Mouse (Mus musculus): ENCODE data around the gene Acbd5. TPM values are rescaled to one million over a fixed set of nuclear protein-coding genes. Genes with fewer than 3 reads are reported as not detected.

Gene Acbd5
- polyA plus RNA-seq, 1 experiment from 2014 or later = 32.9 TPM

DNA sequence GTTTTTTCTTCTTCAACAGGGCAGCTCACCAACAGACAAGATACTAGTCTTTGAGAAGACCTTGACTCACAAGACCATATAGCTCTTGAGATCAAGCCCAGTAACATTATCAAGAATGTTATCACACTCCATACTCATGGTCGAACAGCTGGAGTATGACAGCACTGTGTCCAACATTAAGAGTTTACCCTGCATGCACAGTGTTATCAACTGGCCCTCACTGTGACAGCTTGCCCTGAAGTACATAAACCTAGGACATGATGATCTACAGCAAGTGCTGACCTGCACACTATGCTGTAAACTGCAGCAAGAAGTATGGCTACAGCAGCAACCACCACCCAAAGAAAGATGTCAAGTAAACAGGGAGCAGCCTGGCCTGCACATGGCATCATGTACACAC, 41.6 kb upstream of the Acbd5 start:
- Histone ChIP-seq H3K9me3 (ENCODE audit: control insufficient read depth, low read length) (no peaks in the 10 kb centered on the region), H3K4me1 (replicated peaks; ENCODE audit: control insufficient read depth, insufficient read depth) (no peaks in the 10 kb centered on the region), H3K9ac (ENCODE audit: low read length) (no peak overlapping the region), H3K4me3 (ENCODE audit: low read depth, low read length) (no peak overlapping the region), H3K36me3 (ENCODE audit: control insufficient read depth, insufficient read depth, low read length) (no peaks in the 10 kb centered on the region), H3K27me3 (ENCODE audit: control insufficient read depth, insufficient read depth, low read length) (no peaks in the 10 kb centered on the region), H3K27ac (replicated peaks) (no peak overlapping the region), H3K4me2 (replicated peaks; ENCODE audit: low read depth) (no peak overlapping the region)
- no peak for DNase-seq (ENCODE audit: low spot score)
- WGBS = 91% methylated on average over 1 of the region's 1 CpGs
- no peak for TF ChIP-seq CTCF (IDR thresholded peaks at IDR 0.05; ENCODE audit: low read depth)
- no peak for TF ChIP-seq EP300 (optimal IDR thresholded peaks at IDR 0.05)
- ATAC-seq (ENCODE audit: low FRiP score, low TSS enrichment) = no peak

DNA sequence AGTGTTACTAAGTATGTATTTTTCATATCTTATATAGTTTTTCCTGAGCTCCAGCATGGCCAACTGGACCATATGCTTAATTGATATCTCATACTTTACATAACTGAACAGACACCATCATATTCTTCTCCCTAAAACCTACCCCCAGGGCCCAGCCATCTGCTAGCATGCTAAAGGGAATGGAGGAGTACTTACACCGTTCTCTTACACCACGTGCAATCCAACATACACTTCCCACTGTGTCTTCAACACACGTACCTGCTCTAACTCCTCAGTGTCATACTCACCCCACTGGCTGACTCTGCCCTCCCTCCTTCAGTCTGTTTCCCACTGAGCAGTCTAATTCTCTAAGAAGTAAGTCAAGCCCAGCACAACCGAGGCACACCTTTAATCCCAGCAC, 39.1 kb upstream of the Acbd5 start:
- no peak overlapping the region for H3K27ac ChIP-seq (replicated peaks)
- H3K27me3 ChIP-seq (ENCODE audit: control insufficient read depth, insufficient read depth, low read length) = no peaks in the 10 kb centered on the region
- no peak overlapping the region for H3K4me2 ChIP-seq (replicated peaks; ENCODE audit: low read depth)
- 88% methylated on average over 4 of the region's 4 CpGs for WGBS
- TF ChIP-seq CTCF (IDR thresholded peaks at IDR 0.05; ENCODE audit: low read depth) = no peak
- no peak for TF ChIP-seq EP300 (optimal IDR thresholded peaks at IDR 0.05)
- no peaks in the 10 kb centered on the region for H3K4me1 ChIP-seq (replicated peaks; ENCODE audit: control insufficient read depth, insufficient read depth)
- no peaks in the 10 kb centered on the region for H3K9me3 ChIP-seq (ENCODE audit: control insufficient read depth, low read length)
- ATAC-seq (ENCODE audit: low FRiP score, low TSS enrichment) (no peak), DNase-seq (ENCODE audit: low spot score) (no peak)
- H3K9ac ChIP-seq (ENCODE audit: low read length) = no peak overlapping the region
- H3K4me3 ChIP-seq (ENCODE audit: low read depth, low read length) = no peak overlapping the region
- H3K36me3 ChIP-seq (ENCODE audit: control insufficient read depth, insufficient read depth, low read length) = no peaks in the 10 kb centered on the region

- Histone ChIP-seq H3K9me3 (ENCODE audit: control insufficient read depth, low read length) (no peaks in the 10 kb centered on the region), H3K36me3 (ENCODE audit: control insufficient read depth, insufficient read depth, low read length) (no peaks in the 10 kb centered on the region), H3K27me3 (ENCODE audit: control insufficient read depth, insufficient read depth, low read length) (no peaks in the 10 kb centered on the region), H3K4me1 (replicated peaks; ENCODE audit: control insufficient read depth, insufficient read depth) (0 out of 2 replicates have a peak, but pooled peaks cover 3% of the 10 kb centered on the region), H3K9ac (ENCODE audit: low read length) (no peak overlapping the region), H3K27ac (replicated peaks) (no peak overlapping the region), H3K4me3 (ENCODE audit: low read depth, low read length) (no peak overlapping the region), H3K4me2 (replicated peaks; ENCODE audit: low read depth) (no peak overlapping the region)
- no peak for TF ChIP-seq CTCF (IDR thresholded peaks at IDR 0.05; ENCODE audit: low read depth)
- TF ChIP-seq EP300 (optimal IDR thresholded peaks at IDR 0.05) = no peak
- ATAC-seq (ENCODE audit: low FRiP score, low TSS enrichment) (no peak), DNase-seq (ENCODE audit: low spot score) (no peak)
- WGBS = 93% methylated on average over 4 of the region's 4 CpGs
Observed at GRCm38 (mm10) chr2:23030631-23031030, 37.3 kb upstream of the Acbd5 start.

DNA sequence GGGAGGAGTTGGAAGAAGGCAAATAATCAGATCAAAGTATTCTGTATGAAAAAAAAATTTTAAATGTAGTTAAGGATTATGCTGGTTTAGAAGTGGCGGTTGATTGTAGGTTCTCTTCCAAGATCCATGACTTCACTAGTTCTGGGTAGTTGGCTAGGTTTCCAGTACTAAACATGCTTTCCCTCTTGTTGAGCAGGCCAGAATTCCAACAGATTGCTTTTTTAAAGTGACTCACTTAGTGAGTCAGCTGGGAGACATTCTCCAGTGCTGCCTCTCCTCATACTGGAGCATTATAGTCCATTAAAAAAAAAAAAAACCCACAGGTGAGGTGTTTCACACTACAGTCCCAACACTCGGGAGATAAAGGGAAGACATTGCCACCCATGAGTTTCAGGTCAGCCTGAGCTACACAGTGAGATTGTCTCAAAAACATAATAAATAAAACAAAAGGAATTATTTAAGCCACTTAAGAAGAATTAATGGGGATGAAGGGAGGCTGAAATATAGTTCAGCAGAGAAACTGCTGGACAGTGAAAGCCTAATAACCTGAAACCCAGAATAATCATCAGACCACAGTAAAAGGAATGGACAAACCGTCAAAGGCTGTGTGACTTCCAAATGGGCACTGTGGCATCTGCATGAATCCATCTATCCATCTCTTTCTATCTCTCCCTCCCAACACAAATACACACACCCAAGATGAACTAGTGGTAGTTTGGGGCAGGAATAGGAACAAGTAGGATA, 33.1 kb upstream of the Acbd5 start:
- Histone ChIP-seq H3K27ac (replicated peaks) (peak overlapping the region; percentile 76), H3K4me3 (ENCODE audit: low read depth, low read length) (no peak overlapping the region), H3K36me3 (ENCODE audit: control insufficient read depth, insufficient read depth, low read length) (no peaks in the 10 kb centered on the region), H3K9ac (ENCODE audit: low read length) (no peak overlapping the region), H3K9me3 (ENCODE audit: control insufficient read depth, low read length) (no peaks in the 10 kb centered on the region), H3K27me3 (ENCODE audit: control insufficient read depth, insufficient read depth, low read length) (no peaks in the 10 kb centered on the region), H3K4me1 (replicated peaks; ENCODE audit: control insufficient read depth, insufficient read depth) (peaks cover 6% of the 10 kb centered on the region; the same call in 1 of the 2 replicates), H3K4me2 (replicated peaks; ENCODE audit: low read depth) (no peak overlapping the region)
- DNase-seq (ENCODE audit: low spot score) (no peak), ATAC-seq (ENCODE audit: low FRiP score, low TSS enrichment) (peak; percentile 41)
- 46% methylated on average over 3 of the region's 3 CpGs for WGBS
- no peak for TF ChIP-seq EP300 (optimal IDR thresholded peaks at IDR 0.05)
- TF ChIP-seq CTCF (IDR thresholded peaks at IDR 0.05; ENCODE audit: low read depth) = no peak

DNA sequence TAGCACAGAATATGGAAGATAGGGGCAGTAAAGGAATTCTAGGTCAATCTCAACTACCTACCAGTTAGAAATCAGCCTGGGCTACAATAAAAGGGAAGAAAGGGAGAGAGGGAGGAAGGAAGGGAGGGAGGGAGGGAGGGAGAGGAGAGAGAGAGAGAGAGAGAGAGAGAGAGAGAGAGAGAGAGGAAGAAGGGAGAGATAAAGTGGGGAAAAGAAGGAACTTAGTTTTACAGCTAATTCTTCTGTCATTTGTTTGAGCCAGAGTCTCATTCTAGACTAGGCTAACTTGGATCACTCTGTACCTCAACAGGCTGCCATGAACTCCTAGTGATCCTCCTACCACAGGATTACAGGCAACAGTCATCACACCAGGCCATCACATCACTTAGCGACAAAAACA, 32.5 kb upstream of the Acbd5 start:
- Histone ChIP-seq H3K4me1 (replicated peaks; ENCODE audit: control insufficient read depth, insufficient read depth) (peaks cover 6% of the 10 kb centered on the region; the same call in 1 of the 2 replicates), H3K36me3 (ENCODE audit: control insufficient read depth, insufficient read depth, low read length) (no peaks in the 10 kb centered on the region), H3K9me3 (ENCODE audit: control insufficient read depth, low read length) (no peaks in the 10 kb centered on the region), H3K27ac (replicated peaks) (peak overlapping the region; percentile 76; the same call in 1 of the 2 replicates), H3K4me2 (replicated peaks; ENCODE audit: low read depth) (no peak overlapping the region), H3K27me3 (ENCODE audit: control insufficient read depth, insufficient read depth, low read length) (no peaks in the 10 kb centered on the region), H3K4me3 (ENCODE audit: low read depth, low read length) (no peak overlapping the region), H3K9ac (ENCODE audit: low read length) (no peak overlapping the region)
- ATAC-seq (ENCODE audit: low FRiP score, low TSS enrichment) (no peak), DNase-seq (ENCODE audit: low spot score) (no peak)
- WGBS = 94% methylated on average over 1 of the region's 1 CpGs
- no peak for TF ChIP-seq EP300 (optimal IDR thresholded peaks at IDR 0.05)
- no peak for TF ChIP-seq CTCF (IDR thresholded peaks at IDR 0.05; ENCODE audit: low read depth)
